Mouse (Mus musculus) lung, embryonic 16.5 days (tissue): ENCODE measurements around the gene Tmem186. TPM values are rescaled to one million over a fixed set of nuclear protein-coding genes. Genes with fewer than 3 reads are reported as not detected.

ENCODE experiments used
- ATAC-seq: fragments of 200-750 bp; cut with Nextera tagmentation; 2 replicates; pipeline ENCODE4 v1.8.0; 2017; ENCODE audit warnings: low read depth, mild to moderate bottlenecking, moderate library complexity
- H3K27ac ChIP-seq: fragments of 300-500 bp; sonication (generic); 2 replicates; pipeline ENCODE4 v1.5.1; 2014; ENCODE audit warnings: mild to moderate bottlenecking, control low read depth, low read length
- H3K27me3 ChIP-seq: fragments of 300-500 bp; sonication (generic); 2 replicates; pipeline ENCODE4 v1.6.1; 2014; ENCODE audit warnings: low read depth, low read length, mixed read lengths; ENCODE audit not compliant: control insufficient read depth, insufficient read depth
- H3K36me3 ChIP-seq: fragments of 300-500 bp; sonication (generic); 2 replicates; pipeline ENCODE4 v1.6.1; 2014; ENCODE audit warnings: low read length; ENCODE audit not compliant: control insufficient read depth, insufficient read depth
- H3K4me1 ChIP-seq: fragments of 300-500 bp; sonication (generic); replicated peaks from 2 replicates; pipeline ENCODE4 v1.6.1; 2014; ENCODE audit warnings: low read length, mixed read lengths; ENCODE audit not compliant: control insufficient read depth, insufficient read depth
- H3K4me2 ChIP-seq: fragments of 300-500 bp; sonication (generic); 2 replicates; pipeline ENCODE4 v1.6.1; 2014; ENCODE audit warnings: low read depth, low read length, control low read depth
- H3K4me3 ChIP-seq: fragments of 300-500 bp; sonication (generic); 2 replicates; pipeline ENCODE4 v1.5.1; 2014; ENCODE audit warnings: mild to moderate bottlenecking, low read length, control low read depth
- H3K9ac ChIP-seq: fragments of 300-500 bp; sonication (generic); 2 replicates; pipeline ENCODE4 v1.6.1; 2014; ENCODE audit warnings: low read length, control low read depth
- H3K9me3 ChIP-seq: fragments of 300-500 bp; sonication (generic); 2 replicates; pipeline ENCODE4 v1.6.1; 2016; ENCODE audit warnings: low read length; ENCODE audit not compliant: control insufficient read depth
- WGBS: fragments of 180-500 bp; shearing (Covaris S2); extraction: QIAGEN DNeasy Blood & Tissue Kit; methylation state at CpG from one replicate; pipeline ENCODE4 v1.1.7; 2014; 5-methylcytosine and 5-hydroxymethylcytosine counted together
- polyA plus RNA-seq: library from polyadenylated mRNA; unstranded; fragments of >200 nt; fragmentation: Nextera tagmentation; extraction: Ambion mirVana; gene quantifications from 2 replicates; pipeline ENCODE4 v1.2.1, GENCODE M21; 2015

Tmem186 gene
- polyA plus RNA-seq, 1 experiment from 2014 or later, result 16.2 TPM

GRCm38 (mm10) chr16:8669432-8669831 lies 31.9 kb upstream of the Tmem186 start:
- H3K9ac ChIP-seq, result peak overlapping the region; percentile 29

GRCm38 (mm10) chr16:8668386-8668785 lies 30.9 kb upstream of the Tmem186 start:
- Histone ChIP-seq H3K27ac (no peak overlapping the region), H3K9ac (no peak overlapping the region), H3K9me3 (no peaks in the 10 kb centered on the region), H3K27me3 (peaks cover 4% of the 10 kb centered on the region; the same call in 1 of the 2 replicates), H3K4me3 (no peak overlapping the region), H3K36me3 (no peaks in the 10 kb centered on the region), H3K4me2 (no peak overlapping the region), H3K4me1 (peaks cover 37% of the 10 kb centered on the region)
- 64% methylated on average over 2 of the region's 2 CpGs for WGBS
- no peak for ATAC-seq

More at GRCm38 (mm10) chr16:8669432-8669831, 31.9 kb upstream of the Tmem186 start:
- H3K9me3 ChIP-seq, result no peaks in the 10 kb centered on the region
- H3K4me3 ChIP-seq, result no peak overlapping the region; the same call in 1 of the 2 replicates
- peaks cover 37% of the 10 kb centered on the region for H3K4me1 ChIP-seq
- H3K27ac ChIP-seq, result no peak overlapping the region
- H3K4me2 ChIP-seq, result peak overlapping the region; percentile 70; the same call in 1 of the 2 replicates
- 64% methylated on average over 5 of the region's 5 CpGs for WGBS
- ATAC-seq, result no peak
- H3K36me3 ChIP-seq, result no peaks in the 10 kb centered on the region
- H3K27me3 ChIP-seq, result peaks cover 6% of the 10 kb centered on the region; the same call in 1 of the 2 replicates

- WGBS, result 59% methylated on average over 4 of the region's 4 CpGs
- Histone ChIP-seq H3K4me2 (0 out of 2 replicates have a peak overlapping the region, but pooled peaks have one; percentile 2), H3K36me3 (0 out of 2 replicates have a peak, but pooled peaks cover under 1% of the 10 kb centered on the region), H3K4me3 (no peak overlapping the region), H3K27me3 (no peaks in the 10 kb centered on the region), H3K27ac (no peak overlapping the region), H3K4me1 (peaks cover 37% of the 10 kb centered on the region), H3K9ac (peak overlapping the region; percentile 38), H3K9me3 (no peaks in the 10 kb centered on the region)
- no peak for ATAC-seq
These were observed 30.3 kb upstream of the Tmem186 start for GRCm38 (mm10) chr16:8667814-8668213.

- peaks cover 6% of the 10 kb centered on the region for H3K36me3 ChIP-seq
- 0 out of 2 replicates have a peak overlapping the region, but pooled peaks have one; percentile 2 for H3K4me2 ChIP-seq
- H3K27ac ChIP-seq, result 0 out of 2 replicates have a peak overlapping the region, but pooled peaks have one; percentile 5
- ATAC-seq, result no peak
- H3K9ac ChIP-seq, result peak overlapping the region; percentile 38
- peaks cover 37% of the 10 kb centered on the region for H3K4me1 ChIP-seq
- no peaks in the 10 kb centered on the region for H3K27me3 ChIP-seq
- 79% methylated on average over 7 of the region's 7 CpGs for WGBS
- H3K4me3 ChIP-seq, result no peak overlapping the region
- no peaks in the 10 kb centered on the region for H3K9me3 ChIP-seq
These were observed 29.7 kb upstream of the Tmem186 start for GRCm38 (mm10) chr16:8667261-8667660.

- peaks cover 6% of the 10 kb centered on the region for H3K36me3 ChIP-seq
- H3K4me2 ChIP-seq, result no peak overlapping the region
- H3K4me3 ChIP-seq, result no peak overlapping the region
- peaks cover 37% of the 10 kb centered on the region for H3K4me1 ChIP-seq
- H3K27ac ChIP-seq, result no peak overlapping the region
- 0 out of 2 replicates have a peak, but pooled peaks have one; percentile 6 for ATAC-seq
- 33% methylated on average over 2 of the region's 2 CpGs for WGBS
- no peak overlapping the region for H3K9ac ChIP-seq
- H3K27me3 ChIP-seq, result no peaks in the 10 kb centered on the region
- H3K9me3 ChIP-seq, result no peaks in the 10 kb centered on the region
These were observed 28.9 kb upstream of the Tmem186 start for GRCm38 (mm10) chr16:8666452-8666851.

GRCm38 (mm10) chr16:8665367-8665766 lies 27.9 kb upstream of the Tmem186 start:
- no peak overlapping the region for H3K4me2 ChIP-seq
- peaks cover 30% of the 10 kb centered on the region for H3K4me1 ChIP-seq
- no peaks in the 10 kb centered on the region for H3K27me3 ChIP-seq
- peak overlapping the region; percentile 47; the same call in 1 of the 2 replicates for H3K27ac ChIP-seq
- no peak overlapping the region for H3K4me3 ChIP-seq
- ATAC-seq, result peak; percentile 34
- H3K9me3 ChIP-seq, result no peaks in the 10 kb centered on the region
- H3K36me3 ChIP-seq, result peaks cover 6% of the 10 kb centered on the region
- 71% methylated on average over 5 of the region's 5 CpGs for WGBS
- H3K9ac ChIP-seq, result no peak overlapping the region

GRCm38 (mm10) chr16:8663606-8664539 lies 26.4 kb upstream of the Tmem186 start:
- peak overlapping the region; percentile 33; the same call in 1 of the 2 replicates for H3K27ac ChIP-seq
- peaks cover 8% of the 10 kb centered on the region for H3K36me3 ChIP-seq
- H3K4me1 ChIP-seq, result peaks cover 19% of the 10 kb centered on the region
- 83% methylated on average over 24 of the region's 24 CpGs for WGBS
- no peak overlapping the region for H3K9ac ChIP-seq
- H3K4me3 ChIP-seq, result no peak overlapping the region
- no peak for ATAC-seq
- H3K4me2 ChIP-seq, result no peak overlapping the region
- no peaks in the 10 kb centered on the region for H3K9me3 ChIP-seq
- no peaks in the 10 kb centered on the region for H3K27me3 ChIP-seq

GRCm38 (mm10) chr16:8663022-8663421 lies 25.5 kb upstream of the Tmem186 start:
- Histone ChIP-seq H3K27me3 (no peaks in the 10 kb centered on the region), H3K9me3 (no peaks in the 10 kb centered on the region), H3K4me1 (peaks cover 19% of the 10 kb centered on the region), H3K4me2 (no peak overlapping the region), H3K36me3 (peaks cover 8% of the 10 kb centered on the region), H3K27ac (peak overlapping the region; percentile 33; the same call in 1 of the 2 replicates), H3K4me3 (no peak overlapping the region), H3K9ac (no peak overlapping the region)
- no peak for ATAC-seq
- WGBS, result 55% methylated on average over 2 of the region's 2 CpGs

GRCm38 (mm10) chr16:8658764-8659163 lies 21.3 kb upstream of the Tmem186 start:
- H3K36me3 ChIP-seq, result peaks cover 18% of the 10 kb centered on the region
- H3K4me1 ChIP-seq, result no peaks in the 10 kb centered on the region
- 90% methylated on average over 4 of the region's 4 CpGs for WGBS
- H3K9ac ChIP-seq, result no peak overlapping the region
- no peak overlapping the region for H3K4me2 ChIP-seq
- H3K4me3 ChIP-seq, result no peak overlapping the region
- no peaks in the 10 kb centered on the region for H3K9me3 ChIP-seq
- H3K27me3 ChIP-seq, result no peaks in the 10 kb centered on the region
- H3K27ac ChIP-seq, result no peak overlapping the region
- ATAC-seq, result no peak
